Mouse (Mus musculus) liver, embryonic 15.5 days (tissue): ENCODE measurements around the gene Htt. TPM values are rescaled to one million over a fixed set of nuclear protein-coding genes. Genes with fewer than 3 reads are reported as not detected.
A peak's percentile ranks its signal among the peaks of the same experiment; 100 is the strongest.
"Not testable (repeated sequence)": the region's sequence is repeated elsewhere in the genome, so short reads cannot be mapped to it uniquely, and the experiment has no call there.

ENCODE experiments used
- ATAC-seq: fragments of 200-750 bp; cut with Nextera tagmentation; 2 replicates; pipeline ENCODE4 v1.8.0; 2017; ENCODE audit warnings: moderate number of reproducible peaks, mild to moderate bottlenecking, moderate library complexity; ENCODE audit not compliant: insufficient read depth
- H3K27ac ChIP-seq: fragments of 300-500 bp; sonication (generic); replicated peaks from 2 replicates; pipeline ENCODE4 v1.5.1; 2015; ENCODE audit warnings: mild to moderate bottlenecking, inconsistent platforms
- H3K27me3 ChIP-seq: fragments of 300-500 bp; sonication (generic); 2 replicates; pipeline ENCODE4 v1.6.1; 2015; ENCODE audit warnings: mild to moderate bottlenecking, inconsistent platforms
- H3K36me3 ChIP-seq: fragments of 300-500 bp; sonication (generic); replicated peaks from 2 replicates; pipeline ENCODE4 v1.6.1; 2015; ENCODE audit warnings: moderate library complexity, mild to moderate bottlenecking, inconsistent platforms
- H3K4me1 ChIP-seq: fragments of 300-500 bp; sonication (generic); replicated peaks from 2 replicates; pipeline ENCODE4 v1.6.1; 2015; ENCODE audit warnings: inconsistent platforms
- H3K4me2 ChIP-seq: fragments of 300-500 bp; sonication (generic); 2 replicates; pipeline ENCODE4 v1.6.1; 2015; ENCODE audit warnings: moderate library complexity, mild to moderate bottlenecking, inconsistent platforms
- H3K4me3 ChIP-seq: fragments of 300-500 bp; sonication (generic); replicated peaks from 2 replicates; pipeline ENCODE4 v1.5.1; 2015; ENCODE audit warnings: mild to moderate bottlenecking, inconsistent platforms
- H3K9ac ChIP-seq: fragments of 300-500 bp; sonication (generic); 2 replicates; pipeline ENCODE4 v1.6.1; 2015; ENCODE audit warnings: moderate library complexity, mild to moderate bottlenecking, inconsistent platforms
- H3K9me3 ChIP-seq: fragments of 300-500 bp; sonication (generic); replicated peaks from 2 replicates; pipeline ENCODE4 v1.6.1; 2016; ENCODE audit warnings: inconsistent platforms
- WGBS: fragments of 180-500 bp; shearing (Covaris S2); methylation state at CpG from one replicate; pipeline ENCODE4 v1.1.7; 2015; ENCODE audit warnings: mixed read lengths; ENCODE audit not compliant: insufficient replicate concordance; 5-methylcytosine and 5-hydroxymethylcytosine counted together
- polyA plus RNA-seq: library from polyadenylated mRNA; unstranded; fragments of >200 nt; fragmentation: Nextera tagmentation; extraction: Ambion mirVana; gene quantifications from 2 replicates; pipeline ENCODE4 v1.2.1, GENCODE M21; 2015

Htt gene
- 4.8 and 6.1 TPM in 2 replicates for polyA plus RNA-seq

DNA sequence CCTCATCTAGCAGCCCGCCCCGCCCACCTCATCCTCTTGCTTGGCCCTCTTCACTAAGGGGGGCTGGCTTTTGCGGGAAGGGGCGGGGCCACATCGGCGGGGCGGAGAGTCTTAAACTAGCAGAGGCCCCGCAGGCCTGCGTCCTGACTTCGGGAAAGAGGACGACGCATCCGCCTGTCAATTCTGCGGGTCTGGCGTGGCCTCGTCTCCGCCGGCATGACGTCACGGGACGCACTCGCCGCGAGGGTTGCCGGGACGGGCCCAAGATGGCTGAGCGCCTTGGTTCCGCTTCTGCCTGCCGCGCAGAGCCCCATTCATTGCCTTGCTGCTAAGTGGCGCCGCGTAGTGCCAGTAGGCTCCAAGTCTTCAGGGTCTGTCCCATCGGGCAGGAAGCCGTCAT is at the start of gene Htt:
TSS of gene Htt (plus strand) at position 232 of the 400 bp plus-strand sequence.
- peaks cover 38% of the 10 kb centered on the region for H3K4me1 ChIP-seq
- peak within 1 kb of the TSS; percentile 99 for H3K9ac ChIP-seq
- peak; percentile 94 for ATAC-seq
- peaks cover 13% of the 10 kb centered on the region for H3K27me3 ChIP-seq
- H3K27ac ChIP-seq = peak within 1 kb of the TSS; percentile 89
- peak within 1 kb of the TSS; percentile 97 for H3K4me2 ChIP-seq
- under 1% methylated on average over 35 of the region's 35 CpGs for WGBS
- no peaks in the 10 kb centered on the region for H3K36me3 ChIP-seq
- peak within 1 kb of the TSS; percentile 99 for H3K4me3 ChIP-seq
- H3K9me3 ChIP-seq = no peaks in the 10 kb centered on the region

- H3K9me3 ChIP-seq, ATAC-seq, H3K27ac ChIP-seq, H3K9ac ChIP-seq, H3K4me1 ChIP-seq, H3K4me3 ChIP-seq, H3K4me2 ChIP-seq, H3K36me3 ChIP-seq: not testable (repeated sequence)
- peaks cover 10% of the 10 kb centered on the region for H3K27me3 ChIP-seq
- WGBS = 50% methylated on average over 3 of the region's 3 CpGs
Measured at GRCm38 (mm10) chr5:34714371-34714770, 47.2 kb upstream of the Htt start.

DNA sequence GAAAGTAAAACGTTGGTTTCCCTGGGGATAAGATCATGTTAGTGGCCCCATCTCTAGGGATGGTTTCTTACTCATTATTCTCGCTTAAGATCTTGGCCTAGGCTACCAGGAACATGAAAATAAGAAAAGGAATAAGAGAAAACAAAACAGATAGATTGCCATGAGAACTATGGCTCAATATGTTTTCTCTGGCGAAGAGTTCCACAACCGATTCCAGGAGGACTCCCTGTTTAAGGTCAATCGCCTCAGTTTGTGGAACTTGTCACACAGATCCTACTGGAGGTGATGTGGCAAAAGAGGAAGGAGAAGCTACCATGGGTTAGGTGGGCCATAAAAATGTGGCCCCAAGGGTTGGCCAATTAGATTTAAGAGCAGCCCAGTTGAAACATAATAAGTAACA is 46.7 kb upstream of the Htt start:
- no peak overlapping the region for H3K9ac ChIP-seq
- H3K36me3 ChIP-seq = no peaks in the 10 kb centered on the region
- no peak overlapping the region for H3K4me3 ChIP-seq
- no peaks in the 10 kb centered on the region for H3K4me1 ChIP-seq
- no peak overlapping the region for H3K4me2 ChIP-seq
- H3K9me3 ChIP-seq = no peaks in the 10 kb centered on the region
- H3K27me3 ChIP-seq = peaks cover 13% of the 10 kb centered on the region
- WGBS = 61% methylated on average over 5 of the region's 5 CpGs
- no peak for ATAC-seq
- H3K27ac ChIP-seq = no peak overlapping the region

- H3K36me3 ChIP-seq = no peaks in the 10 kb centered on the region
- H3K27ac ChIP-seq = no peak overlapping the region
- H3K4me2 ChIP-seq = no peak overlapping the region
- H3K9ac ChIP-seq = no peak overlapping the region
- H3K4me1 ChIP-seq = peaks cover 8% of the 10 kb centered on the region
- ATAC-seq = no peak
- H3K4me3 ChIP-seq = no peak overlapping the region
- H3K27me3 ChIP-seq = no peaks in the 10 kb centered on the region
- H3K9me3 ChIP-seq = no peaks in the 10 kb centered on the region
Measured at GRCm38 (mm10) chr5:34729141-34729540, 32.4 kb upstream of the Htt start.

GRCm38 (mm10) chr5:34730255-34730654 is 31.3 kb upstream of the Htt start:
- Histone ChIP-seq H3K36me3 (no peaks in the 10 kb centered on the region), H3K9me3 (no peaks in the 10 kb centered on the region), H3K4me2 (peak overlapping the region; percentile 13; the same call in 1 of the 2 replicates), H3K4me1 (peaks cover 8% of the 10 kb centered on the region), H3K27me3 (no peaks in the 10 kb centered on the region), H3K27ac (no peak overlapping the region), H3K4me3 (no peak overlapping the region), H3K9ac (no peak overlapping the region)
- WGBS = 12% methylated on average over 1 of the region's 1 CpGs
- peak; percentile 71 for ATAC-seq

- H3K4me3 ChIP-seq = no peak overlapping the region
- no peak for ATAC-seq
- H3K9me3 ChIP-seq = no peaks in the 10 kb centered on the region
- no peaks in the 10 kb centered on the region for H3K4me1 ChIP-seq
- 47% methylated on average over 3 of the region's 3 CpGs for WGBS
- H3K27me3 ChIP-seq = peaks cover 12% of the 10 kb centered on the region
- no peak overlapping the region for H3K27ac ChIP-seq
- no peak overlapping the region for H3K9ac ChIP-seq
- H3K4me2 ChIP-seq = no peak overlapping the region
- H3K36me3 ChIP-seq = no peaks in the 10 kb centered on the region
Measured at GRCm38 (mm10) chr5:34751477-34751876, 10.1 kb upstream of the Htt start.

DNA sequence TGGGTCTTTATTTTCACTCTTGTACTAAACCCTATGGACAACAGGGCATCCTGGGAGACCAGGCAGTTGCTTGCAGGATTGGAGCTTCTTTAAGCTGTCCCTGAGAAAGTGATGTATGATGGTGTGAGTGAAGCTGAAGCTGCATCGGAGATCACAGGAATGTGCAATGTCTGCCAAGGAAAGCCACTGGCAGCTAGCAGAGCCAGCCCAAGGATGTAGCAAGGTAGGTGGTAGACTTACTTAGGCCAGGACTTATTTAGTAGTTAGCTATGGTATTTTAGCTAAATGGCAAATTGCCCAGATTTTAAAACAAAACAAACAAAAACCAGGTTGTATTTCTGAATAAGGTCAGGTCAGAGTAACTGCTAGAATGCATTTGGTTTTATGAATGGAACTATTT is 2.8 kb upstream of the Htt start:
- H3K27me3 ChIP-seq = peaks cover 16% of the 10 kb centered on the region
- no peak for ATAC-seq
- no peaks in the 10 kb centered on the region for H3K36me3 ChIP-seq
- 85% methylated on average over 1 of the region's 1 CpGs for WGBS
- H3K4me3 ChIP-seq = no peak overlapping the region
- no peak overlapping the region for H3K4me2 ChIP-seq
- no peaks in the 10 kb centered on the region for H3K9me3 ChIP-seq
- H3K27ac ChIP-seq = no peak overlapping the region
- no peak overlapping the region for H3K9ac ChIP-seq
- peaks cover 19% of the 10 kb centered on the region for H3K4me1 ChIP-seq

GRCm38 (mm10) chr5:34760850-34761508 is 561 bp upstream of the Htt start:
- Histone ChIP-seq H3K4me2 (peak overlapping the region; percentile 97), H3K27ac (peak overlapping the region; percentile 89), H3K27me3 (peaks cover 16% of the 10 kb centered on the region), H3K4me3 (peak overlapping the region; percentile 99), H3K9ac (peak overlapping the region; percentile 99), H3K9me3 (no peaks in the 10 kb centered on the region), H3K36me3 (no peaks in the 10 kb centered on the region), H3K4me1 (peaks cover 33% of the 10 kb centered on the region)
- 1% methylated on average over 19 of the region's 19 CpGs for WGBS
- ATAC-seq = peak; percentile 5; the same call in 1 of the 2 replicates

DNA sequence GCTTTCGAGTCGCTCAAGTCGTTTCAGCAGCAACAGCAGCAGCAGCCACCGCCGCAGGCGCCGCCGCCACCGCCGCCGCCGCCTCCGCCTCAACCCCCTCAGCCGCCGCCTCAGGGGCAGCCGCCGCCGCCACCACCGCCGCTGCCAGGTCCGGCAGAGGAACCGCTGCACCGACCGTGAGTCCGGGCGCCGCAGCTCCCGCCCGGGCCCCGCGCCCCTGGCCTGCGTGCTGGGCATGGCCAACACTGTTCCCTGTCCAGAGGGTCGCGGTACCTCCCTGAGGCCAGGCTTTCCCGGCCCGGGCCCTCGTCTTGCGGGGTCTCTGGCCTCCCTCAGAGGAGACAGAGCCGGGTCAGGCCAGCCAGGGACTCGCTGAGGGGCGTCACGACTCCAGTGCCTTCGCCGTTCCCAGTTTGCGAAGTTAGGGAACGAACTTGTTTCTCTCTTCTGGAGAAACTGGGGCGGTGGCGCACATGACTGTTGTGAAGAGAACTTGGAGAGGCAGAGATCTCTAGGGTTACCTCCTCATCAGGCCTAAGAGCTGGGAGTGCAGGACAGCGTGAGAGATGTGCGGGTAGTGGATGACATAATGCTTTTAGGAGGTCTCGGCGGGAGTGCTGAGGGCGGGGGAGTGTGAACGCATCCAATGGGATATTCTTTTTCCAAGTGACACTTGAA is 533 bp downstream of the Htt start:
- peak overlapping the region; percentile 97 for H3K4me2 ChIP-seq
- peaks cover 10% of the 10 kb centered on the region; the same call in 1 of the 2 replicates for H3K27me3 ChIP-seq
- peak overlapping the region; percentile 99 for H3K4me3 ChIP-seq
- peak overlapping the region; percentile 89 for H3K27ac ChIP-seq
- under 1% methylated on average over 54 of the region's 54 CpGs for WGBS
- H3K36me3 ChIP-seq = no peaks in the 10 kb centered on the region
- peak overlapping the region; percentile 99 for H3K9ac ChIP-seq
- H3K9me3 ChIP-seq = no peaks in the 10 kb centered on the region
- ATAC-seq = peak; percentile 52
- peaks cover 41% of the 10 kb centered on the region for H3K4me1 ChIP-seq

- WGBS = 72% methylated on average over 3 of the region's 3 CpGs
- no peak for ATAC-seq
- H3K4me3 ChIP-seq = no peak overlapping the region
Measured at GRCm38 (mm10) chr5:34771818-34772217, 10.3 kb downstream of the Htt start.

GRCm38 (mm10) chr5:34772696-34773245 is 11.2 kb downstream of the Htt start:
- Histone ChIP-seq H3K4me1 (peaks cover 13% of the 10 kb centered on the region), H3K4me2 (no peak overlapping the region), H3K9me3 (no peaks in the 10 kb centered on the region), H3K27me3 (no peaks in the 10 kb centered on the region), H3K9ac (no peak overlapping the region), H3K36me3 (no peaks in the 10 kb centered on the region), H3K27ac (no peak overlapping the region), H3K4me3 (no peak overlapping the region)
- 75% methylated on average over 4 of the region's 4 CpGs for WGBS
- ATAC-seq = no peak

More at GRCm38 (mm10) chr5:34771818-34772217, 10.3 kb downstream of the Htt start:
- H3K36me3 ChIP-seq = no peaks in the 10 kb centered on the region
- H3K4me1 ChIP-seq = peaks cover 21% of the 10 kb centered on the region
- no peak overlapping the region for H3K27ac ChIP-seq
- H3K9ac ChIP-seq = no peak overlapping the region
- no peaks in the 10 kb centered on the region for H3K27me3 ChIP-seq
- no peaks in the 10 kb centered on the region for H3K9me3 ChIP-seq
- no peak overlapping the region for H3K4me2 ChIP-seq
